In the genomic region with DNA sequence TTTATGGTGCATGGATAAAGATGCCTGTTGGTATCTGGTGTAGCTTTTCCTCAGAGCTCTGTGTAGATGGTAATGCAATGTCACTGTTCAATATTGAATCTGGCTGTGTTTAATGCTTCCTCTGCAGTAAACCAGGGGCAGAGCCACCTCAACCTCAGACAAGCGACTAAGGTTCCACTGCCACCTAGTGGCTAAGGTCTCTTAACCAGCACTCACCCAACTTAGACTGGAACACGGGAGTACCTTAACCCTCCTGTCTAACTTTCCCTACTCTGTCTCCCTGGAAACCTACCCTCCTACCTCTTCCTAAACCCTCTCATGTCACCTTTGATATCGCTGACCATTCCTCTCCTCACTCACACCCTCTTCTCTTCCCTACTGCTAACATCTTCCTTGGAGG, we compare ENCODE assay signal across 8 mouse cellular contexts.
A peak's percentile ranks its signal among the peaks of the same experiment; 100 is the strongest.
DNase-seq lines count a peak whose midpoint lies in the region; ATAC-seq and TF ChIP-seq lines count a peak whose summit lies in the region.
"Had no signal": no experiment of that assay in that cellular context is flagged by ENCODE, and none has a peak within 500 bp of the region (broad histone marks: within the 10 kb centered on the region; RNA-seq: fewer than 3 reads in every experiment).

No protein-coding gene starts in this region.

- no peak overlapping the region for H3K4me3 ChIP-seq in ES-Bruce4 (ENCODE audit: low read depth, low read length)
- H3K4me3 ChIP-seq in embryonic facial prominence, embryonic 10.5 days: no peak overlapping the region
- no peak overlapping the region for H3K4me3 ChIP-seq in layer of hippocampus, adult 2 months
- H3K4me3 ChIP-seq: limb, embryonic 15.5 days had no signal

- H3K27ac ChIP-seq in ES-Bruce4 (ENCODE audit: insufficient read depth, low read length): no peak overlapping the region
- no peak overlapping the region for H3K27ac ChIP-seq in embryonic facial prominence, embryonic 10.5 days (replicated peaks)
- H3K27ac ChIP-seq in layer of hippocampus, adult 2 months: no peak overlapping the region
- H3K27ac ChIP-seq: limb, embryonic 15.5 days had no signal

- no peaks in the 10 kb centered on the region for H3K27me3 ChIP-seq in ES-Bruce4 (ENCODE audit: control insufficient read depth, insufficient read depth, low read length, poor library complexity, severe bottlenecking)
- H3K27me3 ChIP-seq in embryonic facial prominence, embryonic 10.5 days (replicated peaks; ENCODE audit: low read depth, poor library complexity, severe bottlenecking): no peaks in the 10 kb centered on the region
- H3K27me3 ChIP-seq: limb, embryonic 15.5 days had no signal

- no peak for TF ChIP-seq POLR2A in ES-Bruce4 (IDR thresholded peaks at IDR 0.05; ENCODE audit: insufficient read depth, low read length)

- no peak overlapping the region for H3K9ac ChIP-seq in ES-Bruce4 (ENCODE audit: low read depth, poor library complexity, severe bottlenecking)
- H3K9ac ChIP-seq: limb, embryonic 15.5 days had no signal

- 21% methylated on average over 3 of the region's 3 CpGs for WGBS in embryonic facial prominence, embryonic 10.5 days

- H3K36me3 ChIP-seq in ES-Bruce4 (ENCODE audit: control insufficient read depth, insufficient read depth, low read length, poor library complexity, severe bottlenecking): no peaks in the 10 kb centered on the region
- no peaks in the 10 kb centered on the region for H3K36me3 ChIP-seq in embryonic facial prominence, embryonic 10.5 days (replicated peaks)
- H3K36me3 ChIP-seq: limb, embryonic 15.5 days had no signal

- ATAC-seq in hematopoietic stem cell, adult 5-6 weeks (replicated peaks in 1 of 2; ENCODE audit: insufficient read depth in 1 of 2, low FRiP score in 2 of 2, low TSS enrichment in 1 of 2, low read depth in 1 of 2, poor library complexity in 2 of 2, severe bottlenecking in 2 of 2): peak; percentile 91 to 92

- H3K9me3 ChIP-seq in ES-Bruce4 (replicated peaks; ENCODE audit: control insufficient read depth, insufficient read depth, low read length, poor library complexity, severe bottlenecking): no peaks in the 10 kb centered on the region
- H3K9me3 ChIP-seq in embryonic facial prominence, embryonic 10.5 days: no peaks in the 10 kb centered on the region
- H3K9me3 ChIP-seq: limb, embryonic 15.5 days had no signal

- H3K4me1 ChIP-seq in ES-Bruce4 (ENCODE audit: control insufficient read depth, insufficient read depth, low read length): no peaks in the 10 kb centered on the region
- H3K4me1 ChIP-seq in embryonic facial prominence, embryonic 10.5 days: no peaks in the 10 kb centered on the region
- H3K4me1 ChIP-seq: limb, embryonic 15.5 days had no signal

- peak; percentile 65 for TF ChIP-seq CTCF in ES-Bruce4 (IDR thresholded peaks at IDR 0.05; ENCODE audit: low read depth, low read length)
- peak; percentile 89 for TF ChIP-seq CTCF in layer of hippocampus, adult 2 months (conservative IDR thresholded peaks at IDR 0.05)

- DNase-seq in adrenal gland, adult 18-20 months (ENCODE audit: low spot score in 2 of 2): peak; percentile 30 to 54
- DNase-seq in embryonic facial prominence, embryonic 10.5 days (ENCODE audit: low spot score): peak; percentile 63
- DNase-seq in layer of hippocampus, adult 2 months (ENCODE audit: low spot score in 2 of 2): peak; percentile 43 to 64
- DNase-seq in lung, postnatal 4 days: peak; percentile 30 to 65
- DNase-seq in right cerebral cortex, adult 2 months (ENCODE audit: low spot score in 2 of 2): peak; percentile 50 to 70

- TF ChIP-seq EP300 in ES-Bruce4 (IDR thresholded peaks at IDR 0.05; ENCODE audit: insufficient read depth, low read depth, low read length): no peak
